Mouse (Mus musculus) embryonic fibroblast, embryonic 13.5 days (primary cell): ENCODE measurements around the gene Zfp810.

Experiments used
- CTCF ChIP-seq: IDR thresholded peaks from 2 replicates; pipeline ENCODE4 v1.5.1; 2011; ENCODE audit warnings: mild to moderate bottlenecking, control low read depth, low read length, moderate library complexity, borderline replicate concordance; ENCODE audit not compliant: insufficient read depth
- POLR2A ChIP-seq: IDR thresholded peaks from 2 replicates; pipeline ENCODE4 v1.6.1; 2011; ENCODE audit warnings: low read depth, mild to moderate bottlenecking, control low read depth, low read length, moderate library complexity

- no peak for TF ChIP-seq CTCF
- no peak; the same call in 1 of the 2 replicates for TF ChIP-seq POLR2A
Observed at GRCm38 (mm10) chr9:22306726-22307125, 722 bp downstream of the Zfp810 start.
